Mouse (Mus musculus) neural tube, embryonic 15.5 days (tissue): ENCODE measurements around the gene Cybrd1. TPM values are rescaled to one million over a fixed set of nuclear protein-coding genes. Genes with fewer than 3 reads are reported as not detected.

ENCODE experiments used
- ATAC-seq: fragments of 200-750 bp; cut with Nextera tagmentation; 2 replicates; pipeline ENCODE4 v1.8.0; 2017; ENCODE audit warnings: mild to moderate bottlenecking, moderate TSS enrichment, moderate library complexity; ENCODE audit not compliant: low FRiP score
- H3K27ac ChIP-seq: fragments of 300-500 bp; sonication (generic); replicated peaks from 2 replicates; pipeline ENCODE4 v1.5.1; 2015; ENCODE audit warnings: mild to moderate bottlenecking, inconsistent platforms
- H3K27me3 ChIP-seq: fragments of 300-500 bp; sonication (generic); replicated peaks from 2 replicates; pipeline ENCODE4 v1.6.1; 2015; ENCODE audit warnings: inconsistent platforms
- H3K36me3 ChIP-seq: fragments of 300-500 bp; sonication (generic); 2 replicates; pipeline ENCODE4 v1.6.1; 2015; ENCODE audit warnings: inconsistent platforms
- H3K4me1 ChIP-seq: fragments of 300-500 bp; sonication (generic); 2 replicates; pipeline ENCODE4 v1.6.1; 2015; ENCODE audit warnings: inconsistent platforms
- H3K4me2 ChIP-seq: fragments of 300-500 bp; sonication (generic); 2 replicates; pipeline ENCODE4 v1.6.1; 2015; ENCODE audit warnings: inconsistent platforms, mild to moderate bottlenecking, moderate library complexity
- H3K4me3 ChIP-seq: fragments of 300-500 bp; sonication (generic); replicated peaks from 2 replicates; pipeline ENCODE4 v1.5.1; 2015; ENCODE audit warnings: mild to moderate bottlenecking, inconsistent platforms
- H3K9ac ChIP-seq: fragments of 300-500 bp; sonication (generic); replicated peaks from 2 replicates; pipeline ENCODE4 v1.6.1; 2015; ENCODE audit warnings: mild to moderate bottlenecking, inconsistent platforms
- H3K9me3 ChIP-seq: fragments of 300-500 bp; sonication (generic); replicated peaks from 2 replicates; pipeline ENCODE4 v1.6.1; 2016; ENCODE audit warnings: inconsistent platforms
- WGBS: fragments of 180-500 bp; shearing (Covaris S2); methylation state at CpG from one replicate; pipeline ENCODE4 v1.1.7; 2015; ENCODE audit warnings: mixed read lengths; 5-methylcytosine and 5-hydroxymethylcytosine counted together
- polyA plus RNA-seq: library from polyadenylated mRNA; unstranded; fragments of >200 nt; fragmentation: Nextera tagmentation; extraction: Ambion mirVana; gene quantifications from 2 replicates; pipeline ENCODE4 v1.2.1, GENCODE M21; 2015

Cybrd1 gene
- polyA plus RNA-seq: 3.4 and 3.5 TPM in 2 replicates

DNA sequence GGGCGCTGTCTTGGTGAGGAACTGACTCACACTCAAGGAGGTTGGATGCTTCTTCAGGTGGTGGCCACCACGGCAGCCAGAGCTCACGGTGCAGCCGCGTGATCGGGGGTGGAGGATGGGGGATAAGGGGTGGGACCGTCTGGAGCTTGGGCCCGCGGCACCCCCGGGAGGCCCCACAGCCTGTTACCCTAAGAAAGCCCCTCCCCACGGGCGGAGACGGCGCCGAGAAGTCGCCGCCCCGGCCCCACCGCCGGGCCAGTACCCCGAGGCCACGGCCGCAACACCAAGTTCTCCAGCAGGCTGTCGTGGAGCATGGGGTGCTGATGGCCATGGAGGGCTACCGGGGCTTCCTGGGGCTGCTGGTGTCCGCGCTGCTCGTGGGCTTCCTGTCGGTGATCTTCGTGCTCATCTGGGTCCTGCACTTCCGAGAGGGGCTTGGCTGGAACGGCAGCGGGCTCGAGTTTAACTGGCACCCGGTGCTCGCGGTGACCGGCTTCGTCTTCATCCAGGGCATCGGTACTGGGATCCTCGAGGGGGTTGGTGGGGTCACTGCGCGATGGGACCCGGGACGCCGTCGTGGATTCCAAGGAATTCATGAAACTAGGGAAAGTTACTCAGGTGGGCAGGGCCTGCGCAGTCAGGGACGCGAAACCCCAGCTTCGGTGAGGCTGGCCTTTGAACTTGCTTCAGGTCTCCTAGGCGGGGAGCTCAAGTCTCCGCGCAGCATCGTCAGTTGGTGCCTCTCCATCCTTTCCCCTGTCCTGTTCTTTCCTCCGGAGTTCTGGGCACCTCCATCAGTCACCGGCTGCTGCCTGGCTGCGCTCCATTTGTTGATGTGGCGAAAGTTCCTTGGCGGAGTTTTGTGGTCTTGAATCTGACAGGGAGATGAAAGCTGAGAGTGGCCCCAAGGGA is at the start of gene Cybrd1:
Gene Cybrd1, plus strand, starts transcription at position 127 of the 912 bp plus-strand sequence.
- peak; percentile 55 for ATAC-seq
- peak within 1 kb of the TSS; percentile 75 for H3K4me2 ChIP-seq
- H3K9me3 ChIP-seq: no peaks in the 10 kb centered on the region
- H3K36me3 ChIP-seq: no peaks in the 10 kb centered on the region
- peak within 1 kb of the TSS; percentile 43 for H3K4me3 ChIP-seq
- H3K4me1 ChIP-seq: peaks cover 17% of the 10 kb centered on the region
- peak within 1 kb of the TSS; percentile 48 for H3K9ac ChIP-seq
- peaks cover 26% of the 10 kb centered on the region for H3K27me3 ChIP-seq
- no peak within 1 kb of the TSS for H3K27ac ChIP-seq
- WGBS: 3% methylated on average over 57 of the region's 60 CpGs

DNA sequence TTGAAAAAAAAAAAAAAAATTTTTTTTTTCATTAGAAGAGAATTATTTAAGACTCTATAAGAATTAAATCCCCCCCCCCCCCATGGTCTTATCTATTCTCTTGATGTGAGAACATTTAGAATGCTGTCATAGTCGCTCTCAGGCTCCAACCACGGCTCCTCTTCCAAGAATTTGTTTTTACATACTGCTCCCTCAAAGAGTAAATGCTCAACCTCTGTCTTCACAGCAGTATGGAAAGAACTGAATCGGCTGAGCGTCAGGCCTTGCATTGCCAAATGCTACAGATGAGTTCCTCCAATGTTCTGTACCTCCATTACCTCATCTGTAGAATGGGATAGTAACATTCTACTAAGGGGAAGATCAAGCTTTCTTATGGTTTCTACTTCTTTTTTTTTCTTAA is 46.1 kb upstream of the Cybrd1 start:
- ATAC-seq: no peak
- no peak overlapping the region for H3K27ac ChIP-seq
- WGBS: 95% methylated on average over 4 of the region's 4 CpGs
- no peaks in the 10 kb centered on the region for H3K9me3 ChIP-seq
- no peaks in the 10 kb centered on the region for H3K36me3 ChIP-seq
- H3K4me3 ChIP-seq: no peak overlapping the region
- no peak overlapping the region for H3K4me2 ChIP-seq
- H3K27me3 ChIP-seq: no peaks in the 10 kb centered on the region
- no peak overlapping the region for H3K9ac ChIP-seq
- no peaks in the 10 kb centered on the region for H3K4me1 ChIP-seq

DNA sequence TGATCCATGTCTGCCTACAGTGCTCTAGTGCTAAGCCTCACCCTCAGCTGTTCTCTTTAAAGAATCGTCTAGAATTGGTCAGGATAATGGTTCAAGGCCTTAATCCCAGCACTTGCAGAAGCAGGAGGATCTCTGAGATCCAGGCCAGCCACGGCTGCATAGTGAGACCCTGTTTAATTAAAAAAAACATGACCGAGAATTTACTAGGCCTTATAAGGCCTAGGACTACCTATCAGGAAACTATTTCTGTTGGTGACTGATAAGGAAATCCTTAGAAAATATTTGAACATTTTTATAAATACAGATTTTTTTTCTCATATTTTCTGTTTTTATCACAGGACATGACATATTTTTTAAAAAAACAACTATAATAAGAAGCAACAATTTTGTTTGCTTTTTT is 44.4 kb upstream of the Cybrd1 start:
- Histone ChIP-seq H3K9ac (no peak overlapping the region), H3K4me3 (no peak overlapping the region), H3K36me3 (no peaks in the 10 kb centered on the region), H3K27me3 (no peaks in the 10 kb centered on the region), H3K27ac (no peak overlapping the region), H3K4me2 (no peak overlapping the region), H3K9me3 (no peaks in the 10 kb centered on the region), H3K4me1 (no peaks in the 10 kb centered on the region)
- WGBS: 92% methylated on average over 3 of the region's 3 CpGs
- ATAC-seq: no peak

DNA sequence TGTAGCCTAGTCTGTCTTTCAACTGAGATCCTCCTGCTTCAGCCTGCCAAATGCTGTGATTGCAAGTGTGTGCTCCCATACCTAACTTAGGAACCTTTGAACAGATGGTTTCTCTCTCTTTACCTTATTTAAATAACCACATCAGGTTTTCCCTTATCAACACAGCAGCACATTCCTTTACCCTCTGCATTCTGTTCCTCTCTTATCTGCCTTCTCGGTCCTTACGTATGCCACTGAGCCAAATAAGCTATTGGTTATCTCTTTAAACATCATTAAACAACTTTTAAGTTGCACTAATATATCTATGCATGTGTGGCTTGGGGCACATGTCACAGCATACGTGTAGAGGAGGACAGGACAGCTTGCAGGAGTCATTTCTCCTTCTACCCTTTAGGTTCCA is 43.9 kb upstream of the Cybrd1 start:
- ATAC-seq: no peak
- H3K27me3 ChIP-seq: no peaks in the 10 kb centered on the region
- H3K36me3 ChIP-seq: no peaks in the 10 kb centered on the region
- H3K4me3 ChIP-seq: no peak overlapping the region
- no peak overlapping the region for H3K27ac ChIP-seq
- H3K9ac ChIP-seq: no peak overlapping the region
- 94% methylated on average over 3 of the region's 3 CpGs for WGBS
- no peaks in the 10 kb centered on the region for H3K9me3 ChIP-seq
- no peak overlapping the region for H3K4me2 ChIP-seq
- no peaks in the 10 kb centered on the region for H3K4me1 ChIP-seq

DNA sequence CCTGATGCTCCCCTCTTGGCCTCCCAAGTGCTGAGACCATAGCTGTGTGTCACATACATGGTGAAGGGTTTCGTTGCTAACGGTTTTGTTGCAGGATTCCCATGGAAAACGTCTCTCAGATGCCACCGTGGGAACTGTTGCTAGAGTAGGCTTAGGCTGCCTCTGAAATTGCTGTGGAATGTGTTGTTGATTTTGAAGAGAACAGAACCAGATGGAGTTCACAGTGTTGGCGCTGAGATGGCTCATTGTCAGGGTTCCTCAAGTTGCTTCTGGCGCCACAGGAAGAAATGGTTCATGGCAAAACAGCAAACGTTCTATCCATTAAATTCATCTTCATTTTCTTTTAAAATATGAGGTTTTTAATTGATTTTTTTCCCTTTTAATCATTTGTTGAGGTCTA is 35.3 kb upstream of the Cybrd1 start:
- no peak overlapping the region for H3K4me2 ChIP-seq
- no peak for ATAC-seq
- no peaks in the 10 kb centered on the region for H3K27me3 ChIP-seq
- no peak overlapping the region for H3K4me3 ChIP-seq
- peaks cover 20% of the 10 kb centered on the region for H3K36me3 ChIP-seq
- H3K4me1 ChIP-seq: no peaks in the 10 kb centered on the region
- H3K9ac ChIP-seq: no peak overlapping the region
- 88% methylated on average over 7 of the region's 7 CpGs for WGBS
- H3K27ac ChIP-seq: no peak overlapping the region
- no peaks in the 10 kb centered on the region for H3K9me3 ChIP-seq

DNA sequence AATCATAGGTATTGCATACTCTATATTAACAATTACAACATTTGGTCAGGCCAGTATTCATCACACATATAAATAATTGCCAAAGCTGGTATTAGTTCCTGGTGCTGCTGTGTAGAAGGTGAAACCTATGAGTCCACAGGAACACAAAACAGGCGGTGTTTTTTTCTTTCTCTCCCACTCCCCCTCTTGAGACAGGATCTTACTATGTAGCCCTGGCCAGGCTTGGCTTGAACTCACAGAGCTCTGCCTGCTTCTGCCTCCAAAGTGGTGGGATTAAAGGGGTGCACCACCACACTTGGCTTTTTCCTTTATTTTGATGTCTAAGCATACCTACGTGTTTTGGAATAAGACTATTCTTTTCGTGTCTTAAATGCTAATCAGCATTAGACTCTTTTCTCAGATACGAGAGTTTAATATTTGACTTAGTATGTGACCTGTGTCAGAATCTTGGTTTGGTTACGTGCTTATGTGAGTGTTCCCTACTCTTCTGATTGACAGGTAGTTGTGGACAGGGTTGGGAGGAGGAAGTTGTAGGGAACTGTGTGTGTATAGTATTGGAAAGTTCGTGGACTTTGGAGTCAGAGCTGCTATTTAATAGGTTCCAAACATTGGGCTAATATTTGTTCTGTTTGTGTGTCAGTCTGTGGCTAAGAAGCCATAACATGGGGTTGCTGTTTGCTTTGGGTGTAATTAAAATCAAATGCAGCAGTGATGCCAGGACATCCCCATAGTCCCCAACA is 34.1 kb upstream of the Cybrd1 start:
- 94% methylated on average over 6 of the region's 6 CpGs for WGBS
- H3K4me1 ChIP-seq: no peaks in the 10 kb centered on the region
- H3K4me2 ChIP-seq: no peak overlapping the region
- H3K9me3 ChIP-seq: no peaks in the 10 kb centered on the region
- no peaks in the 10 kb centered on the region for H3K27me3 ChIP-seq
- H3K27ac ChIP-seq: no peak overlapping the region
- ATAC-seq: no peak
- H3K4me3 ChIP-seq: no peak overlapping the region
- peaks cover 29% of the 10 kb centered on the region for H3K36me3 ChIP-seq
- no peak overlapping the region for H3K9ac ChIP-seq

DNA sequence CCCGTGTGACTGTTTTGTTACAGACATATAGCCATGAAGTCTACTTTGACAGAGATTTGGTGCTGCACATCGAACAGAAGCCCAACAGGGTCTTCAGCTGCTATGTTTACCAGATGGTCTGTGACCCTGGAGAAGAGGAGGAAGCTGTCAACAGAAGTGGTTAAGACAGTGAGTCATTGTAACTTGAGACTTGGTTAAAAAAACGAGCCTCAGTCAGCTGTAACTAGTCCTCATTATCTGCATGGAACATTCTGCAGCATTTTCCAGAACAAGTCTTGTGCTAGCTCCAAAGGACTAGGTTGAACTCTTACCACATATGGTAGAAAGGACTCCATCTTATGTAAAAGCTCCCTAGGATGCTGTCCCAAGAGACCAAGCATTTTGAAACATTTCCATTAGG is 28.0 kb upstream of the Cybrd1 start:
- H3K36me3 ChIP-seq: peaks cover 31% of the 10 kb centered on the region
- H3K27me3 ChIP-seq: no peaks in the 10 kb centered on the region
- H3K4me2 ChIP-seq: no peak overlapping the region
- H3K4me3 ChIP-seq: no peak overlapping the region
- ATAC-seq: no peak
- no peaks in the 10 kb centered on the region for H3K4me1 ChIP-seq
- H3K27ac ChIP-seq: no peak overlapping the region
- WGBS: 82% methylated on average over 3 of the region's 3 CpGs
- no peaks in the 10 kb centered on the region for H3K9me3 ChIP-seq
- no peak overlapping the region for H3K9ac ChIP-seq

DNA sequence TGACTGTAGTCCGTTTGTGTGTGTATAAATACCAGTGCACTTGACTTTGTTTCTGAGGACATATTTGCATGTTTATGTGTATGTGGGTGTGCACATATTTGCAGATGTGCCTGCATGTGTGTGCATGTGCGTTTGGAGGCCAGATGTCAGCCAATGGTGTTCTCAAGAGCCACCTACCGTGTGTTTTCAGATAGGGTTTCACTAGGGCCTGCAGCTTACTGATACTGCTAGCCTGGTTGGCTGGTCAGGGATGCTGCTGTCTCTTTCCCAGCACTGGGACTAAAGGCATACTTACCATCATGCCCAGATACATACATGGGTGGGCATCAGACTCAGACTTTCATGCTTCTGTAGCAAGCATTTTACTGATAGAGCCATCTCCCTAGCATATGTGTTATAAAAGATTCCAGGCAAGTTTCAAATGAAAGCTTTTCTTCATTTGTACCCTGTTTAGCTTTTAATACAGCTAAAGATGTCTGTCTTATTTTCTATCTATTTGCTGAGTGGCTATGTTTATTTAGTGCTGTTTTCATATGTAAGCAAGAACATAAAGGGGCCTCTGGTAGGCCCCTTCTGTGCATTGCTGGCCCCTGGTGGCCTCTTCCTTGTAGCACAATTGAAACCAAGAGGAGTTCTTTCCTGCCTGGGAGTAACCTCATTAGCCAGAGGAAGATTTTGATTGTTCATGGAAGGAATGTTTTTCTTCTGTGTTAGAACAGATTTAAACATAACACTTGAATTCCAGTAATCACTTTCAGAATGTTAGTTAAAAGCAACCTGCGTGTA is 26.9 kb upstream of the Cybrd1 start:
- H3K9me3 ChIP-seq: no peaks in the 10 kb centered on the region
- no peak for ATAC-seq
- 91% methylated on average over 4 of the region's 4 CpGs for WGBS

DNA sequence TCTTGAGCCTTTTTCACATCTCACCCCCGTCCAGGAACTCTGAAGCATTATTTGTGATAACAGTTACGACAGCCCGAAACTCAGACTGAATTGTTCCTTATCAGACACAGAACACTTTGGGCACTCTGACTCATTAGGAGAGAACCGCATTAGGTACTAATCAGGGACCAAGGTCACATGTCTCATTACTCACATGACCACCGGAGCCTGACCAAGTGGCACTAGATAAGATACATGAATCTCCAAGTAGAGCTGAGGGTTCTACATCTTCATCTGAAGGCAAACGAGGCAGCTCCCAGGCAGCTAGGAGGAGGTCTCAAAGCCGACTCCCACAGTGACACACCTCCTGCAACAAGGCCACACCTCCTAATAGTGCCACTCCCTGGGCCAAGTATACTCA is 21.6 kb upstream of the Cybrd1 start:
- Histone ChIP-seq H3K27ac (no peak overlapping the region), H3K9me3 (no peaks in the 10 kb centered on the region), H3K27me3 (no peaks in the 10 kb centered on the region), H3K4me3 (no peak overlapping the region), H3K4me1 (no peaks in the 10 kb centered on the region), H3K9ac (no peak overlapping the region), H3K4me2 (no peak overlapping the region), H3K36me3 (peaks cover 7% of the 10 kb centered on the region; the same call in 1 of the 2 replicates)
- 93% methylated on average over 7 of the region's 7 CpGs for WGBS
- no peak for ATAC-seq

More for the DNA sequence above, 26.9 kb upstream of the Cybrd1 start:
- no peaks in the 10 kb centered on the region for H3K4me1 ChIP-seq
- peaks cover 31% of the 10 kb centered on the region for H3K36me3 ChIP-seq
- no peak overlapping the region for H3K4me2 ChIP-seq
- no peak overlapping the region for H3K27ac ChIP-seq
- H3K4me3 ChIP-seq: no peak overlapping the region
- no peak overlapping the region for H3K9ac ChIP-seq
- no peaks in the 10 kb centered on the region for H3K27me3 ChIP-seq

DNA sequence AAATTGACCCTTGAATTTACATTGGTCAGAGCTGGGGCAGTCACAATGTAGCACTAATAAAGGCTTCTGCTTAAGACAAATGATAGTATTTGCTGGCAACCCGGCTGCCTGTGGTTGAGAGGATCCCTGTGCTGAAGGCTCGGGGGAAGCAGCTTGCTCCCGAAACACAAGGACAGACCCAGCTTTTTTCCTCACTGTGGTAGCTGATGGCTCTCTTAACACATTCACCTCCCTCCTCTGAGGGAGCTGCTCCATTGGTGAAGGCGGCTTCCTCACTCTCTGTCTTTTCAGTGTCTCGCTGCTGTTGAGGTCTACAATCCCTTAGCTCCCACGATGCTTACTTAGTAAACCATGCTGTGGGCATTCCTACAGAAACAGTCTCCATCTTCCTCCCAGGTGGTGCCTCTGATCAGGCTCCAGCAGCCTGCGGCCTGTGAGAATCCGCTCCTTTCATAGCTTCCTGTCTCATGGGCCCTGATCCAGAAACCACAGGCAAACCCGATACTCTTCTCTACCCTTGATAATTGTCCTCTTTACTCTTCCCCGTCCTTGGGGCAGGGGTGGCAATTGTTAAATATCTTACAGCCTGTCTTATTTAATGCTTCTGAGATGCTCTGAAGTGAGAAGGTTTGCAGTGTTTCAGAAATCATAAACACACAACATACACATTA is 15.0 kb upstream of the Cybrd1 start:
- no peak overlapping the region for H3K4me2 ChIP-seq
- no peak overlapping the region for H3K27ac ChIP-seq
- ATAC-seq: no peak
- no peaks in the 10 kb centered on the region for H3K36me3 ChIP-seq
- no peak overlapping the region for H3K4me3 ChIP-seq
- 83% methylated on average over 10 of the region's 10 CpGs for WGBS
- H3K4me1 ChIP-seq: no peaks in the 10 kb centered on the region
- H3K9ac ChIP-seq: no peak overlapping the region
- no peaks in the 10 kb centered on the region for H3K27me3 ChIP-seq
- no peaks in the 10 kb centered on the region for H3K9me3 ChIP-seq

DNA sequence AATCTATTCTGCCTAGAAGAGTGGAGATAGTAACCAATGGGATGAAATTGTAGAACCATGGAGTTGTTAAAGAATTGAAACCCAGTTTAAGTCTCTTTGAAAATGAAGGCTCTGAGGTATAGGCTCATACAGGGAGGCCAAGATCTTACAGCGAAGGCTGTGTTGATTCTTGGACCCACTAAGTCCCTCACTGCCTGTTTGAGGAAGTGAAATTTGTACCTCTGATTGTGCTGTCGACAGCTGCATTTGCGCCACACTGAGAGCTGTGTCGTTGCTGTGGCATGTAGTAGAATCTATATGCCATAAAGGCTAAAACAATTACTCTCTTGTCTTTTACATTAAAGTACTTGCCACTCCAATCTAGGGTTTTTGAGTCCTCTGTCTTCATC is 14.4 kb upstream of the Cybrd1 start:
- ATAC-seq: no peak
- H3K4me3 ChIP-seq: no peak overlapping the region
- 90% methylated on average over 4 of the region's 4 CpGs for WGBS
- H3K27me3 ChIP-seq: no peaks in the 10 kb centered on the region
- no peak overlapping the region for H3K4me2 ChIP-seq
- H3K9me3 ChIP-seq: no peaks in the 10 kb centered on the region
- H3K27ac ChIP-seq: no peak overlapping the region
- no peaks in the 10 kb centered on the region for H3K4me1 ChIP-seq
- no peaks in the 10 kb centered on the region for H3K36me3 ChIP-seq
- H3K9ac ChIP-seq: no peak overlapping the region
